Mouse (Mus musculus) erythroblast, embryonic 14.5 days (primary cell): Measurements from ENCODE around the gene Pax8.

Experiments
- GATA1 ChIP-seq: IDR thresholded peaks from 2 replicates; pipeline ENCODE4 v1.6.1; 2012; ENCODE audit warnings: low read length, inconsistent platforms, mixed read lengths
- TAL1 ChIP-seq: IDR thresholded peaks from 3 replicates; pipeline ENCODE4 v1.6.1; 2012; ENCODE audit warnings: low read length, inconsistent platforms, mixed read lengths

DNA sequence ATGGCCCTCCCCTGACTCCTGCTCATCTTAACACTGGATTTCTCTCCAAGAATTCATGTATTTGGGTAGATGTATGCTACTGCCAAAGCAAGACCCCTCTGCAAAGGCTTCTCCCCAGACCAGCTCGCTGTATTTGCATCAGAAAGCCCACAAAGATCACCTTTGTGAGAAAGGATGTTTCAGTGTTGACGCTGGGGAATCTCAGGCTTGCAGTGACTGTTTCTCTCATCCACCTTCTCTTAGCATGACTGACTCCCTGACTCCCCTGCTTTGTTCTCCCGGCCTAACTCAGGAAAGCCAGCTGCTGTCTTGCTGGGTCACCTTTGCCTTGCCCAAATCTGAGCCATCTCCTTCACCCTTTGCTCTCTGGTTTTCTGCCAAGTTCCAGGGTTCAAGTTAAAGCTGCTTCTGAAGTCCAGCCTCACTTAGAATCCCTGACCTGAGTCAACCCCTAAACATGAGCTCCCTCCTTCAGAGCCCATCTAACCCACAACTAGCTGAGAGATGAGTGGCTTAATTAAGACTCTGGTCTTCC, 32.1 kb downstream of the Pax8 start:
- TF ChIP-seq TAL1: no peak
- no peak for TF ChIP-seq GATA1
